In genomic region chr17:50019819-50020210, GRCm38 (mm10) we compare ENCODE assay signal across 11 mouse cellular contexts.
DNase-seq lines count a peak whose midpoint lies in the region; ATAC-seq and TF ChIP-seq lines count a peak whose summit lies in the region.
"Had no signal": no experiment of that assay in that cellular context is flagged by ENCODE, and none has a peak within 500 bp of the region (broad histone marks: within the 10 kb centered on the region; RNA-seq: fewer than 3 reads in every experiment).

No protein-coding gene starts in this region.

- 77% methylated on average over 3 of the region's 3 CpGs for WGBS in neural tube, embryonic 15.5 days
- WGBS in forebrain, embryonic 12.5 days: 74% methylated on average over 3 of the region's 3 CpGs
- 70% methylated on average over 3 of the region's 3 CpGs for WGBS in hindbrain, postnatal 0 days
- 67% methylated on average over 3 of the region's 3 CpGs for WGBS in midbrain, embryonic 16.5 days

- H3K4me2 ChIP-seq in neural tube, embryonic 15.5 days: no peak overlapping the region
- H3K4me2 ChIP-seq in forebrain, embryonic 12.5 days: no peak overlapping the region
- H3K4me2 ChIP-seq in hindbrain, postnatal 0 days (ENCODE audit: low read depth, low read length): no peak overlapping the region
- no peak overlapping the region for H3K4me2 ChIP-seq in midbrain, embryonic 16.5 days (ENCODE audit: low read length)
- H3K4me2 ChIP-seq: heart, embryonic 11.5 days; limb, embryonic 13.5 days had no signal

- no peaks in the 10 kb centered on the region for H3K9me3 ChIP-seq in neural tube, embryonic 15.5 days (replicated peaks)
- no peaks in the 10 kb centered on the region for H3K9me3 ChIP-seq in forebrain, embryonic 12.5 days
- H3K9me3 ChIP-seq in hindbrain, postnatal 0 days (ENCODE audit: low read length): no peaks in the 10 kb centered on the region
- H3K9me3 ChIP-seq in midbrain, embryonic 16.5 days (replicated peaks; ENCODE audit: control insufficient read depth, low read length, poor library complexity, severe bottlenecking): no peaks in the 10 kb centered on the region
- H3K9me3 ChIP-seq: limb, embryonic 13.5 days had no signal

- no peak for ATAC-seq in neural tube, embryonic 15.5 days (ENCODE audit: low FRiP score)
- no peak for ATAC-seq in forebrain, embryonic 12.5 days (ENCODE audit: low FRiP score)
- ATAC-seq in hindbrain, postnatal 0 days: no peak
- ATAC-seq in midbrain, embryonic 16.5 days: no peak
- ATAC-seq: inflammation-experienced regulatory T-cells, adult 6 months had no signal

- H3K36me3 ChIP-seq in neural tube, embryonic 15.5 days: no peaks in the 10 kb centered on the region
- H3K36me3 ChIP-seq in forebrain, embryonic 12.5 days (replicated peaks): no peaks in the 10 kb centered on the region
- no peaks in the 10 kb centered on the region for H3K36me3 ChIP-seq in hindbrain, postnatal 0 days (ENCODE audit: insufficient read depth, low read length)
- H3K36me3 ChIP-seq in midbrain, embryonic 16.5 days (ENCODE audit: control insufficient read depth, insufficient read depth, low read length): no peaks in the 10 kb centered on the region
- H3K36me3 ChIP-seq: limb, embryonic 13.5 days had no signal

- H3K4me1 ChIP-seq in neural tube, embryonic 15.5 days: peaks cover 28% of the 10 kb centered on the region
- peaks cover 44% of the 10 kb centered on the region for H3K4me1 ChIP-seq in forebrain, embryonic 12.5 days
- peaks cover 24% of the 10 kb centered on the region for H3K4me1 ChIP-seq in hindbrain, postnatal 0 days (ENCODE audit: insufficient read depth, low read length)
- peaks cover 27% of the 10 kb centered on the region for H3K4me1 ChIP-seq in midbrain, embryonic 16.5 days (ENCODE audit: control insufficient read depth, insufficient read depth, low read length)
- H3K4me1 ChIP-seq: limb, embryonic 13.5 days had no signal

- DNase-seq in neural tube, embryonic 10.5 days (ENCODE audit: extremely low spot score, low spot score): no peak
- no peak for DNase-seq in hindbrain, postnatal 0 days (ENCODE audit: low spot score)
- no peak for DNase-seq in testis, postnatal 10 days (ENCODE audit: low spot score)
- no peak for DNase-seq in layer of hippocampus, adult 11-12 months (ENCODE audit: low spot score)
- DNase-seq in gastrocnemius, postnatal 14 days: no peak

- TF ChIP-seq CTCF in hindbrain, postnatal 0 days (IDR thresholded peaks at IDR 0.05; ENCODE audit: low read depth): no peak

- intact Hi-C loops in gastrocnemius, postnatal 14 days (cut with DNase I; ENCODE audit: low total_unique reads): no loop called here

- H3K27ac ChIP-seq in neural tube, embryonic 15.5 days (replicated peaks): peak overlapping the region; percentile 67; the same call in 1 of the 2 replicates
- peak overlapping the region; percentile 87 for H3K27ac ChIP-seq in forebrain, embryonic 12.5 days
- H3K27ac ChIP-seq in hindbrain, postnatal 0 days: 0 out of 2 replicates have a peak overlapping the region, but pooled peaks have one; percentile 65
- peak overlapping the region; percentile 84 for H3K27ac ChIP-seq in midbrain, embryonic 16.5 days (ENCODE audit: low read length)
- H3K27ac ChIP-seq: limb, embryonic 13.5 days had no signal

- no peak overlapping the region for H3K9ac ChIP-seq in neural tube, embryonic 15.5 days (replicated peaks)
- H3K9ac ChIP-seq in forebrain, embryonic 12.5 days: no peak overlapping the region
- H3K9ac ChIP-seq in hindbrain, postnatal 0 days (replicated peaks; ENCODE audit: low read length): no peak overlapping the region; the same call in 1 of the 2 replicates
- H3K9ac ChIP-seq in midbrain, embryonic 16.5 days (ENCODE audit: low read depth, low read length): peak overlapping the region; percentile 23; the same call in 1 of the 2 replicates

- no peak overlapping the region for H3K4me3 ChIP-seq in neural tube, embryonic 15.5 days (replicated peaks)
- no peak overlapping the region for H3K4me3 ChIP-seq in forebrain, embryonic 12.5 days (replicated peaks)
- H3K4me3 ChIP-seq in hindbrain, postnatal 0 days (ENCODE audit: low read length): no peak overlapping the region
- H3K4me3 ChIP-seq in midbrain, embryonic 16.5 days (ENCODE audit: low read depth, low read length): no peak overlapping the region
- H3K4me3 ChIP-seq: limb, embryonic 13.5 days had no signal

- H3K27me3 ChIP-seq in neural tube, embryonic 15.5 days (replicated peaks): no peaks in the 10 kb centered on the region
- no peaks in the 10 kb centered on the region; the same call in 1 of the 2 replicates for H3K27me3 ChIP-seq in forebrain, embryonic 12.5 days
- no peaks in the 10 kb centered on the region for H3K27me3 ChIP-seq in hindbrain, postnatal 0 days (ENCODE audit: insufficient read depth, low read length)
- H3K27me3 ChIP-seq in midbrain, embryonic 16.5 days (ENCODE audit: control insufficient read depth, insufficient read depth, low read depth, low read length): no peaks in the 10 kb centered on the region
- H3K27me3 ChIP-seq: limb, embryonic 13.5 days had no signal
